Mouse (Mus musculus) kidney, embryonic 14.5 days (tissue): ENCODE results near the gene Klf2. TPM values are rescaled to one million over a fixed set of nuclear protein-coding genes. Genes with fewer than 3 reads are reported as not detected.

Experiments
- ATAC-seq: fragments of 200-750 bp; cut with Nextera tagmentation; 2 replicates; pipeline ENCODE4 v1.8.0; 2017; ENCODE audit warnings: moderate number of reproducible peaks, mild to moderate bottlenecking, moderate TSS enrichment, moderate library complexity; ENCODE audit not compliant: low FRiP score, low TSS enrichment
- H3K27ac ChIP-seq: fragments of 300-500 bp; sonication (generic); 2 replicates; pipeline ENCODE4 v1.5.1; 2014; ENCODE audit warnings: low read depth, mild to moderate bottlenecking, low read length, moderate library complexity, mixed read lengths
- H3K27me3 ChIP-seq: fragments of 300-500 bp; sonication (generic); 2 replicates; pipeline ENCODE4 v1.6.1; 2014; ENCODE audit warnings: mild to moderate bottlenecking, low read length; ENCODE audit not compliant: control insufficient read depth, insufficient read depth
- H3K36me3 ChIP-seq: fragments of 300-500 bp; sonication (generic); 2 replicates; pipeline ENCODE4 v1.6.1; 2014; ENCODE audit warnings: low read length, mixed read lengths; ENCODE audit not compliant: control insufficient read depth, insufficient read depth
- H3K4me1 ChIP-seq: fragments of 300-500 bp; sonication (generic); 2 replicates; pipeline ENCODE4 v1.6.1; 2014; ENCODE audit warnings: low read length, mixed read lengths; ENCODE audit not compliant: control insufficient read depth, insufficient read depth
- H3K4me2 ChIP-seq: fragments of 300-500 bp; sonication (generic); replicated peaks from 2 replicates; pipeline ENCODE4 v1.6.1; 2014; ENCODE audit warnings: low read depth, mild to moderate bottlenecking, low read length
- H3K4me3 ChIP-seq: fragments of 300-500 bp; sonication (generic); 2 replicates; pipeline ENCODE4 v1.5.1; 2014; ENCODE audit warnings: mild to moderate bottlenecking, low read length
- H3K9ac ChIP-seq: fragments of 300-500 bp; sonication (generic); 2 replicates; pipeline ENCODE4 v1.6.1; 2014; ENCODE audit warnings: low read depth, mild to moderate bottlenecking, low read length, moderate library complexity
- H3K9me3 ChIP-seq: fragments of 300-500 bp; sonication (generic); 2 replicates; pipeline ENCODE4 v1.6.1; 2016; ENCODE audit warnings: low read length; ENCODE audit not compliant: control insufficient read depth
- WGBS: fragments of 180-500 bp; shearing (Covaris S2); extraction: QIAGEN DNeasy Blood & Tissue Kit; methylation state at CpG from one replicate; pipeline ENCODE4 v1.1.7; 2014; 5-methylcytosine and 5-hydroxymethylcytosine counted together
- polyA plus RNA-seq: library from polyadenylated mRNA; unstranded; fragments of >200 nt; fragmentation: Nextera tagmentation; extraction: Ambion mirVana; gene quantifications from 2 replicates; pipeline ENCODE4 v1.2.1, GENCODE M21; 2014

Gene Klf2
- polyA plus RNA-seq, 1 experiment from 2014 or later: 12.1 TPM

- no peak overlapping the region for H3K4me3 ChIP-seq
- H3K9me3 ChIP-seq: no peaks in the 10 kb centered on the region
- ATAC-seq: no peak
- no peaks in the 10 kb centered on the region for H3K4me1 ChIP-seq
- WGBS: 95% methylated on average over 2 of the region's 2 CpGs
- H3K27ac ChIP-seq: no peak overlapping the region
- H3K27me3 ChIP-seq: no peaks in the 10 kb centered on the region
- H3K36me3 ChIP-seq: peaks cover 78% of the 10 kb centered on the region
- no peak overlapping the region for H3K9ac ChIP-seq
- H3K4me2 ChIP-seq: no peak overlapping the region
Measured at GRCm38 (mm10) chr8:72365016-72365415, 46.2 kb downstream of the Klf2 start.

DNA sequence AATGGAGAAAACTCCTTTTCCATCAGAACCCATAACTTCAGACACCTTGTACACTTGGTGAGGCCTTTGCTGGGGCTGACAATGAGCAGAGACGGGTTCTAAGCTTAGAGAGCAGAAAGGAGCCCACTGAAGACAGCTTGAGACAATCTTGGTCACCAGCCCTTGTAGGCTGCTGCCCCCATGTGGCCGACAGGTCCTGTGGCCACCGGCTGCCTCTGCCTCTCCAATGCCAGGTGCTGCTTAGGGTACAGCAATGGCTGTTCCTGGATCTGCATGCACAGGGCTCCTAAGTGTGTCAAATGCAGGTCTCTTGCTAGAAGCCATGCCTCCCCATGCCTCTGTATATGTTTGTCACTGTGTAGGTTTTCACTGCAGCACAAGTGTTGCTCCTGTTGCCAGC lies 47.0 kb downstream of the Klf2 start:
- no peaks in the 10 kb centered on the region for H3K9me3 ChIP-seq
- no peaks in the 10 kb centered on the region for H3K4me1 ChIP-seq
- no peak overlapping the region for H3K4me2 ChIP-seq
- WGBS: 21% methylated on average over 3 of the region's 3 CpGs
- peaks cover 86% of the 10 kb centered on the region for H3K36me3 ChIP-seq
- H3K27ac ChIP-seq: no peak overlapping the region
- no peak overlapping the region for H3K4me3 ChIP-seq
- peak; percentile 47; the same call in 1 of the 2 replicates for ATAC-seq
- no peaks in the 10 kb centered on the region for H3K27me3 ChIP-seq
- H3K9ac ChIP-seq: no peak overlapping the region

DNA sequence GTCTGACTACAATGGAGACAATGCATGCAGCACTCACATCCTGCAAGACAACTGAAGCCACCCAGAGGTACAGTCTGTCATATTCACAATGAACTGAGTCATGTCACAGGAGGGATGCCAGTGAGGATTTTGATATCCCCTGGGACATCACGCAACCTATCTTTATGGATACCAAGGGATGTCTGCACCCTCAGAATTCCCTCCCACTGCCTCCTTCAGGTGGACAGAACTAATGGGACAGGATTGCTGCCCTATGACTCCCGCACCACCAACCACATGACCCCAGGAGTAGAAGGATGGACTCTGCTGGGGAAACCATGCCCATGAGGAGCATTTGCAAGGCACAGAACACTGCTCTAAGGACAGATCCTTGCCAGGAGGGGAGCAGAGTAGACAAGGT lies 47.6 kb downstream of the Klf2 start:
- 98% methylated on average over 2 of the region's 2 CpGs for WGBS
- peaks cover 90% of the 10 kb centered on the region for H3K36me3 ChIP-seq

More for the DNA sequence above, 47.6 kb downstream of the Klf2 start:
- no peaks in the 10 kb centered on the region for H3K9me3 ChIP-seq
- no peaks in the 10 kb centered on the region for H3K27me3 ChIP-seq
- H3K27ac ChIP-seq: no peak overlapping the region
- ATAC-seq: no peak
- H3K4me1 ChIP-seq: no peaks in the 10 kb centered on the region
- H3K9ac ChIP-seq: no peak overlapping the region
- no peak overlapping the region for H3K4me2 ChIP-seq
- H3K4me3 ChIP-seq: no peak overlapping the region

Other genes with a start within 250 kb of the Klf2 start
- gene Olfr373, start 235.9 kb upstream of the Klf2 start, polyA plus RNA-seq: 0.04 TPM in 1 of 2 replicates, not detected in the other
- gene Olfr374, start 212.0 kb upstream of the Klf2 start, polyA plus RNA-seq: 0.10 TPM in 1 of 2 replicates, not detected in the other
- gene Tpm4, start 184.1 kb upstream of the Klf2 start, polyA plus RNA-seq: 699 and 718 TPM in 2 replicates
- gene Rab8a, start 157.8 kb upstream of the Klf2 start, polyA plus RNA-seq: 88.9 and 96.1 TPM in 2 replicates
- gene Hsh2d, start 129.4 kb upstream of the Klf2 start, polyA plus RNA-seq: not detected in 2 replicates
- gene Cib3, start 106.2 kb upstream of the Klf2 start, polyA plus RNA-seq: not detected in 2 replicates
- not detected in 2 replicates for gene Gm11034, start 105.4 kb upstream of the Klf2 start, polyA plus RNA-seq
- gene Fam32a, start 99.3 kb upstream of the Klf2 start, polyA plus RNA-seq: 61.3 and 68.8 TPM in 2 replicates
- 110 and 125 TPM in 2 replicates for gene Ap1m1, start 79.0 kb upstream of the Klf2 start, polyA plus RNA-seq
- gene Gm10282, start 13.8 kb upstream of the Klf2 start, polyA plus RNA-seq: 32.7 and 38.4 TPM in 2 replicates
- 40.7 and 72.3 TPM in 2 replicates for gene Eps15l1, start 102.4 kb downstream of the Klf2 start, polyA plus RNA-seq
- 1.6 and 2.1 TPM in 2 replicates for gene Calr3, start 124.8 kb downstream of the Klf2 start, polyA plus RNA-seq
- gene 1700030K09Rik, start 124.8 kb downstream of the Klf2 start, polyA plus RNA-seq: 13.9 and 14.6 TPM in 2 replicates
- gene Cherp, start 156.2 kb downstream of the Klf2 start, polyA plus RNA-seq: 57.0 and 72.0 TPM in 2 replicates
- gene Slc35e1, start 173.6 kb downstream of the Klf2 start, polyA plus RNA-seq: 10.8 and 19.7 TPM in 2 replicates
- gene Med26, start 229.2 kb downstream of the Klf2 start, polyA plus RNA-seq: 11.1 and 15.8 TPM in 2 replicates